Mouse (Mus musculus): ENCODE data around the gene Spsb4. TPM values are rescaled to one million over a fixed set of nuclear protein-coding genes. Genes with fewer than 3 reads are reported as not detected.

Gene Spsb4
- polyA plus RNA-seq, 1 experiment from 2014 or later, result 23.4 TPM

DNA sequence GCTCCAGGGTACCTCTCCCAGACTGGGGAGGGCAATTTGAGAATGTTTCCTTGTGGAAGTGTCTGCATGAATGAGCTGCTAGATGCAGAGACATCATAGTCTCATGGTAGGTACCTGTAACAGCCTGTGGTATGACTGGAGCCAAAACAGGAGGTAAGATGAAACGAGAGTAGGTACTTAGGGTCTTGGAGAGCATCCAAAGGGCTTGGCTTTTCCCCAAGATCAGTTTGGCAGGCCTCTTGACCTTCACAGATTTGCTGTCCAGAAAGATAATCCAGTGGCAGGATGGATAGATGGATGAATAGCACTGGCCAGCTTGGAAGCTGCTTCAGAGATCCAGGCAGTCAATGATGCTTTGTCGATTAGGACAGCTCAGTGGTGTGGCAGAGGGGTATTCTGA lies 1.0 kb upstream of the Spsb4 start:
- Histone ChIP-seq H3K9me3 (ENCODE audit: control insufficient read depth) (no peaks in the 10 kb centered on the region), H3K4me1 (replicated peaks; ENCODE audit: control insufficient read depth, insufficient read depth, low read length) (peaks cover 11% of the 10 kb centered on the region; the same call in 1 of the 2 replicates), H3K9ac (ENCODE audit: low read depth, low read length) (no peak overlapping the region), H3K27me3 (replicated peaks; ENCODE audit: control insufficient read depth, insufficient read depth, low read length) (no peaks in the 10 kb centered on the region), H3K4me2 (replicated peaks; ENCODE audit: low read depth) (no peak overlapping the region), H3K4me3 (ENCODE audit: low read depth, low read length) (0 out of 2 replicates have a peak overlapping the region, but pooled peaks have one; percentile 56), H3K36me3 (ENCODE audit: control insufficient read depth, insufficient read depth) (no peaks in the 10 kb centered on the region), H3K27ac (ENCODE audit: low read depth, low read length) (no peak overlapping the region)
- 70% methylated on average over 2 of the region's 2 CpGs for WGBS
- no peak for TF ChIP-seq CTCF (IDR thresholded peaks at IDR 0.05; ENCODE audit: low read depth)
- no peak for ATAC-seq

DNA sequence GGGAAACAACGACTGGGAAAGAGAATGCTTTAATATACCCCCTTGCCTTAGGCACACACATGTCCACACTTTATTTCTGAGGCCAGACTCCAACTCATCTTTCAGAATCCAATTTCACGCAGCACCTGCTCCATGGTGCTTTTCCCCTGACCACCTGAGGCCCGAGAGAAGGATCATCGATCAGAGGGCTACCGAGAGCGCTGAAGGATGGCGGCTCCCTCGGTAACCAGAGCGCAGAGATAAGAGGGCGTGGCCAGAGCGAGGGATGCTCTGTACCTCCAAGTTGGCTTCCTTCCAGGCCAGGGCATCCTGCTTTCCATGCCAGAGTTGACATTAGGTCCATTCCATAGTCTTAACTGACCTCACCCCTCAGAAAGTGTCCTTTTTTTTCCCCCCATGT lies 588 bp upstream of the Spsb4 start:
- Histone ChIP-seq H3K27me3 (replicated peaks; ENCODE audit: control insufficient read depth, insufficient read depth, low read length) (no peaks in the 10 kb centered on the region), H3K36me3 (ENCODE audit: control insufficient read depth, insufficient read depth) (no peaks in the 10 kb centered on the region), H3K4me3 (ENCODE audit: low read depth, low read length) (peak overlapping the region; percentile 56), H3K9me3 (ENCODE audit: control insufficient read depth) (no peaks in the 10 kb centered on the region), H3K9ac (ENCODE audit: low read depth, low read length) (no peak overlapping the region), H3K27ac (ENCODE audit: low read depth, low read length) (peak overlapping the region; percentile 70; the same call in 1 of the 2 replicates), H3K4me1 (replicated peaks; ENCODE audit: control insufficient read depth, insufficient read depth, low read length) (peaks cover 11% of the 10 kb centered on the region; the same call in 1 of the 2 replicates), H3K4me2 (replicated peaks; ENCODE audit: low read depth) (peak overlapping the region; percentile 85)
- WGBS, result 7% methylated on average over 11 of the region's 11 CpGs
- ATAC-seq, result no peak
- TF ChIP-seq CTCF (IDR thresholded peaks at IDR 0.05; ENCODE audit: low read depth), result no peak

DNA sequence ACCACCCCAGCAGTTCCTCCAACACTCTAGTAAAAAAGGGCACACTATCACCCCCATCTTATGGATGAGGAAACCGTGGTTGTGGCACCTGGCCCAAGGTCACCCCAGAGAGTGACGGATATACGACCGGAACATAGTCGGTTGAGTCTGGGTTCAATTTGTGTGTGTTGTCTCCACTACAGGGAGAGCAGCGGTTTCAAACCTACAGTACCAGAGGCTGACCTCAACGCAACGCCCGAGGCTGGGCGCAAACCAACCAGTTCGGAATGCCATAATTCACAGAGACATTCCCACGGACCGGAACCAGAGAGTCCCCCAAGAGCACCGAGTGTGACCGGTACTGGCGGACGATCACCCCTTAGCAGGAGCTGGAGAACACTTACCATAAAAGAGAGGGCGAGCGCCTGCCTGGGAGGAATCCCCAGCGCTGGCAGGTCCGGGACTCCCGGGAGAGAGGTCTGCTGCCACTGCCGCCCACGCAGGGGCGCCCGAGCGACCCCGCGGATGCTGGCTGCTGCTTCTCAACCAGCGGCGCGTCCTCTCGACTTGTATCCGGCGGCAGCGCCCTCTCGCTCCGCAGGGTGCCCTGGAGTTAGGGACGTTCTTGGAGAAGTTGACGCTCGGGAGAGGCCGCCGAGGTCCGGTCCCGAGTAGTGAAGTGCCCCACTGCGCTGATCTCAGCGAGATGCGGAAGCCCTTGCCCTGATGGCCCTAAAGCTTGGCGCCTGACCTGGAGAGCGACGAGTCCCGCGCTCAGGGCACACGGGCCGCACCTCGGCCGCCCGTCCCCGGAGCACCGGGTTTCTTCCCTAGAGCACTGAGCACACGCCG lies 617 bp downstream of the Spsb4 start:
- Histone ChIP-seq H3K36me3 (ENCODE audit: control insufficient read depth, insufficient read depth) (no peaks in the 10 kb centered on the region), H3K4me3 (ENCODE audit: low read depth, low read length) (peak overlapping the region; percentile 56), H3K9me3 (ENCODE audit: control insufficient read depth) (no peaks in the 10 kb centered on the region), H3K9ac (ENCODE audit: low read depth, low read length) (peak overlapping the region; percentile 62), H3K4me1 (replicated peaks; ENCODE audit: control insufficient read depth, insufficient read depth, low read length) (peaks cover 11% of the 10 kb centered on the region; the same call in 1 of the 2 replicates), H3K4me2 (replicated peaks; ENCODE audit: low read depth) (peak overlapping the region; percentile 85), H3K27me3 (replicated peaks; ENCODE audit: control insufficient read depth, insufficient read depth, low read length) (no peaks in the 10 kb centered on the region), H3K27ac (ENCODE audit: low read depth, low read length) (peak overlapping the region; percentile 70)
- under 1% methylated on average over 49 of the region's 62 CpGs for WGBS
- peak; percentile 63 for TF ChIP-seq CTCF (IDR thresholded peaks at IDR 0.05; ENCODE audit: low read depth)
- peak; percentile 57; the same call in 1 of the 2 replicates for ATAC-seq

- H3K9me3 ChIP-seq (ENCODE audit: control insufficient read depth), result no peaks in the 10 kb centered on the region
- H3K4me1 ChIP-seq (replicated peaks; ENCODE audit: control insufficient read depth, insufficient read depth, low read length), result peaks cover 11% of the 10 kb centered on the region; the same call in 1 of the 2 replicates
- H3K27me3 ChIP-seq (replicated peaks; ENCODE audit: control insufficient read depth, insufficient read depth, low read length), result no peaks in the 10 kb centered on the region
- H3K36me3 ChIP-seq (ENCODE audit: control insufficient read depth, insufficient read depth), result no peaks in the 10 kb centered on the region
- peak overlapping the region; percentile 56 for H3K4me3 ChIP-seq (ENCODE audit: low read depth, low read length)
- 3% methylated on average over 34 of the region's 34 CpGs for WGBS
- H3K27ac ChIP-seq (ENCODE audit: low read depth, low read length), result no peak overlapping the region
- ATAC-seq, result no peak
- peak overlapping the region; percentile 85 for H3K4me2 ChIP-seq (replicated peaks; ENCODE audit: low read depth)
- no peak for TF ChIP-seq CTCF (IDR thresholded peaks at IDR 0.05; ENCODE audit: low read depth)
- H3K9ac ChIP-seq (ENCODE audit: low read depth, low read length), result peak overlapping the region; percentile 62
Observed at GRCm38 (mm10) chr9:97017121-97017810, 1.4 kb downstream of the Spsb4 start.

DNA sequence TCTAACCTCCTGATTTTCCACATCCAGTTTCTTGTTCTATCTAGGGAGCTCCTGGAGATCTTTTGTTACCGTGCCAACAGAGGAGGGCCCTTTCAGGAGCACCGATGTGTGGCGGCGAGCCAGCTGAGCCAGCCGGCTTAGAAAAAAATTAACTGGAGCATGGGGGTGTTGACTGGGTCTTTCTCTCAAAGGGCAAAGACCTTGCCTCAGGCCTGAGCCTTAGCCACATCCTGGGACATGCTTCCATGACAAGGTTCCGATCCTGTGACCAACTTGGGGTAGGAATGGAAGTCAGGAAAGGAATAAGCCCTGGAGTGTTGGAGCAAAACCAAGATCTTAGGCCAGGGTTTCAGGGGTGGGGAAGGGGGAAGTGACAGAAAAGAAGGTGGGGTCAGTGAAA lies 2.9 kb downstream of the Spsb4 start:
- Histone ChIP-seq H3K4me1 (replicated peaks; ENCODE audit: control insufficient read depth, insufficient read depth, low read length) (peaks cover 9% of the 10 kb centered on the region; the same call in 1 of the 2 replicates), H3K4me2 (replicated peaks; ENCODE audit: low read depth) (0 out of 2 replicates have a peak overlapping the region, but pooled peaks have one; percentile 9), H3K9me3 (ENCODE audit: control insufficient read depth) (no peaks in the 10 kb centered on the region), H3K9ac (ENCODE audit: low read depth, low read length) (no peak overlapping the region), H3K27ac (ENCODE audit: low read depth, low read length) (no peak overlapping the region), H3K36me3 (ENCODE audit: control insufficient read depth, insufficient read depth) (no peaks in the 10 kb centered on the region), H3K4me3 (ENCODE audit: low read depth, low read length) (no peak overlapping the region), H3K27me3 (replicated peaks; ENCODE audit: control insufficient read depth, insufficient read depth, low read length) (no peaks in the 10 kb centered on the region)
- no peak for ATAC-seq
- TF ChIP-seq CTCF (IDR thresholded peaks at IDR 0.05; ENCODE audit: low read depth), result no peak
- WGBS, result 21% methylated on average over 6 of the region's 6 CpGs

DNA sequence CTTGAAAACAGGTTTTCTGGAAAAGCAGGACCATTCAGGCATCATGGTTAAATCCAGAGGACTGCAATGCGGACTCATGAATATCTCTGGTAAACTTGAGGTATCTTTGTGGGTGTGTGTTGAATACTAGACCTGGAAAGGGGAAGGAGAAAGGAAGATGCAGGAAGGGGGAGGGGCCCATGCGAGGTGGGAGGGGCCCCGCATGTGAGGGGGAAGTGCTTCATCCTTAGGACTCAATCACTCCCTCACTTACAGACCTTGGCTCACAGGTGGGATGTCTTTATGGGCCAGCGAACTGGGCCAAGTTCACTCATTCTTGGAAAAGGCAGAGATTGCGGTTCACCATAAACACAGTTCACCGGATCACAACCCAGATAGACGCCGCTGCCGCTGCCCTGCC lies 4.9 kb downstream of the Spsb4 start:
- 75% methylated on average over 9 of the region's 9 CpGs for WGBS
- Histone ChIP-seq H3K4me3 (ENCODE audit: low read depth, low read length) (no peak overlapping the region), H3K36me3 (ENCODE audit: control insufficient read depth, insufficient read depth) (no peaks in the 10 kb centered on the region), H3K4me2 (replicated peaks; ENCODE audit: low read depth) (no peak overlapping the region), H3K4me1 (replicated peaks; ENCODE audit: control insufficient read depth, insufficient read depth, low read length) (peaks cover 3% of the 10 kb centered on the region; the same call in 1 of the 2 replicates), H3K9ac (ENCODE audit: low read depth, low read length) (no peak overlapping the region), H3K9me3 (ENCODE audit: control insufficient read depth) (0 out of 2 replicates have a peak, but pooled peaks cover 6% of the 10 kb centered on the region), H3K27ac (ENCODE audit: low read depth, low read length) (no peak overlapping the region), H3K27me3 (replicated peaks; ENCODE audit: control insufficient read depth, insufficient read depth, low read length) (no peaks in the 10 kb centered on the region)
- no peak for ATAC-seq
- no peak for TF ChIP-seq CTCF (IDR thresholded peaks at IDR 0.05; ENCODE audit: low read depth)

Data from intestine, postnatal 0 days (tissue).